Mouse (Mus musculus) spleen, embryonic (tissue): ENCODE measurements around the gene Rpp21.
"Not testable (repeated sequence)": the region's sequence is repeated elsewhere in the genome, so short reads cannot be mapped to it uniquely, and the experiment has no call there.

Experiments used
- CTCF ChIA-PET: fragments of 350-600 bp; sonication (Branson Sonifier 250); formaldehyde crosslinking; loops from one replicate; lab custom pipeline; 2022; lab: Charles Lee

The Rpp21 gene

DNA sequence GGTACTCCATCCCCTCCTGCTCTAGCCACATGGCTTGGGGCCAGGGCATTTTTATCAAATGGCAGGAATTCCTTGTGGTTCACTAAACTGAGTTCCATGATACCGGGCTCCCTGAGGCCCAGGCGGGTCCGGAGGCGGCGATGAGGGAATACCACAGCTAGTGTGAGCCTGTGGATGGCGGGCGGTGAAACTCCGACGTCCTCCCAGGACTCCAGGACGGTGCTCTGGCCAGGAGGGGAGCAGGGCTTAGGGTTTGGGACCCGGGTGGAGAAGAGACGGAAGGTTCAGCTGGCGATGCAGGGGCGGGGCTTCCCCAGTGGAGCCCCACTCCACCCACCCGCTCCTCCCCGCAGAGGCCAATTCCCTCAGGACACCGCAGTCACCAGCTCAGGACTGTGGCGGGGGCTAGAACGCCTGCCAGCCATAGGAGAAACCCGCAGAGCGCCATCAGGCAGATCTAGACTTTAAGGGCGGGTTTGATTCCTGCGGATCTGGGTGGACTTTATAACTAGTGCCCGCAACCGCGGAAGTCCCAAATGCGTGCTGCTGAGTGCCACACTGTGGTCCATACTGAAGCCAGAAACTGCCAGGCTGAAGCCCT lies 20.4 kb downstream of the Rpp21 start:
- CTCF ChIA-PET, result interaction anchor here (1.0 kb wide), 1 partner anchor 9 kb away, joined by 4 read pairs; no protein-coding TSS in a partner anchor

DNA sequence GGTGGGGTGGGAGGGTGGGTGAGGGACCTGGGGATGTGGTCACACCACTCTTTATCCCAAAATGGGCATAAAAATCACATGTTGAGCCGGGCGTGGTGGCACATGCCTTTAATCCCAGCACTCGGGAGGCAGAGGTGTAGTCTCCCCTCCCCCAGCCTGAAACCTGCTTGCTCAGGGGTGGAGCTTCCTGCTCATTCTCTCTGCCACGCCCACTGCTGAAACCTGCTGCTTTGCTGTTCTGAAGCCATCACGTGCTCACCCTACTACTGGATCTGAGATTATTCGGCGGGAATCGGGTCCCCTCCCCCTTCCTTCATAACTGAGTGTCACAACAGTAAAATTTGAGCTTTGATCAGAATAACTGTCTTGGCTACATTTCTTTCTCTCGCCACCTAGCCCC lies 22.6 kb downstream of the Rpp21 start:
- CTCF ChIA-PET, result not testable (repeated sequence)

DNA sequence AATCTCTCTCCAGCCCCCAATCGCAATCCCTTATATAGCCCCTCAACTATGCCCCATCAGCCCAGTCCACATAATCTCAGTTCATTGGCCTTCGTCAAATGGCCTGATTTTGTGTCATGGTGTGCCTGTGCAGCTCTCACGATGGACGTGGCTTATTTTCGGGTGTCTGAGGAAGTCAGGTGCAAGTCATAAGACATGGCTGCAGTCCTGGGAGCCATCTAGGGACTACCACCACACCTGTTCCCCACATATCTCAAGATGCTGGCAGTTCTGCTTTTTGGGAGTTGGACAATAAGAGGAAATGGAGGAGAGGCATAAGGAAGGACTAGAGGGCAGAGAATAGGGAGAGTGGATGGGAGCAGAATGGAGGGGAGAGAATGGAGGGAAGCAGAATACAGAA lies 24.3 kb downstream of the Rpp21 start:
- CTCF ChIA-PET, result interaction anchor here (0.5 kb wide), 1 partner anchor 9 kb away, joined by 5 read pairs; no protein-coding TSS in a partner anchor

DNA sequence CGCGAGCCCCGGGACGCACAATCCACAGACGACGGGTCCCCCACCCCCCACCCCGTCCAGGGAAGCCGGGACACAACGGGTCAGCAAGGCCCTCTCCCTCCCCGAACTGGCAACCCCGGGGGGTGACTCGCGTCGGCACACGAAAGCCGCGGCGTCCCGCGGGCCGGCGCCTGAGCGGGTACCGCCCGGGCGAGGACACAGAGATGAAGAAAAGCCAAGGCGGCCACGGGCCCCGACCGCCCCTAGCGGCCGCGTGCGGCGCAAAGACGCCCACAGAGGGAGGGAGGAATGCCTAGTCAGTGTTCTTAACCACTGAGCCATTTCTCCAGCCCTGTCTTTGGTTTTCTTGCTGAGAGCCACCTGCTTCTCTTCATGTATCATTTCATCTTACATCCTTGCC lies 26.6 kb downstream of the Rpp21 start:
- CTCF ChIA-PET, result no interaction called here

DNA sequence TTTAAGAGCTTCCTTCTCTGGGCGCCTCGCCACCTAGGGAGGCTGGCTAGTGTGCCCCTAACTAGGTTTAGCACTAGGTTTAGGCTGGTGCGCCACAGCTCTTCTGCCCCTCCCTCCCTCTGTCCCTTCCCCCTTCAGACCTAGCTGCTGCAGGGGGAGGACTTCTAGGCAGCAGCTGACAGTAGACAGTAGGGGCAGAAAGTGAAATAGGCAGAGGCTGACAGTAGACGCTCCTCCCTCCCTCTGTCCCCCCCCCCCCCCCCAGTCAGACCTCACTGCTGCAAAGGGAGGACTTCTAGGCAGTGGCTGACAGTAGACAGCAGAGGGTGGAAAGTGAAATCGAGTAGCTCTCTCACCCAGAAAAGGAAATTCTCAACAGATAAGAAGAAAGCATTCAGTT lies 28.8 kb downstream of the Rpp21 start:
- CTCF ChIA-PET, result interaction anchor here (1.2 kb wide), 1 partner anchor 8 kb away, joined by 4 read pairs; no protein-coding TSS in a partner anchor

DNA sequence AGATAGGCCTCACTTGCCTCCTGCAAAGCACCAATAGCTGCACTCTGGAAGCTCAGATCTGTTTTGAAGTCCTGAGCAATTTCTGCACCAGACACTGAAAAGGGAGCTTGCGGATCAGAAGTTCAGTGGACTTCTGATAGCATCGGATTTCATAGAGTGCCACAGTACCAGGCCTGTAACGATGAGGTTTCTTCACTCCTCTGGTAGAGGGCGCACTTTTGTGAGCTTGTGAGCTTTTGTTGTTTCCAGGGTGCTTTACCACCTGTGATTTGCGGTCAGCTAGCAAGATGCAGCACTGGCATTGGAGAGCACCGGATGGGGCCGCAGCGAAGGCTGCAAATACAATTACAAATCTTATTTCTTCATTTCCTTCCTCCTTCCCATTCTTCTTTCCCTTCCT lies 30.9 kb downstream of the Rpp21 start:
- CTCF ChIA-PET, result no interaction called here

DNA sequence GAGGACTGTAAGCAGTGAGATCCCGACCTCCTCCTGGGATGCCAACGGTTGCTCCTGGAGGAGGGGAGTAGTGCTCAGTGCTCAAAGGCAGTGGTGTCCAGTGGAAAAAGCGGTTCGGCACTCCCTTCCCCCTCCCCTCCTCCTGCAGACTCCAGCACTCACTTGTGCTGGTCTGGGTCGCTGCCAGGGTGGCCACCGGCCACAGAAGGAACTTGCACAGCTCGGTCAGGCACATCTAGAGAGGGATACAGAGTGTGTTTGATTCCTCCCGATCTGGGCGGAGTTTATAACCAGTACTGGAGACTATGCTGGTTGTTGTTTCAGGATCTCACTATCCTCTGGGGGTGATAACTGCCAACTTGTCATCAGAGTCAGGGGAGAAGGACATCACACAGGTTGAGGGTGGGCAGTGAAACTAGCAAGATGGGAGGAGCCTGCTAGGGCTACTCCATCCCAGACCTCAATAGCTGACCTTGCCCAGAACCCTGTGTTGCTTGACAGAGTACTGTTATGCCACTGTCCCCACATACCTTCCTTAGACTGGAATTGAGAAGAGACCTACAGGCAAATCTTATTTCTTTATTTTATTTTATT lies 32.5 kb downstream of the Rpp21 start:
- CTCF ChIA-PET, result no interaction called here

DNA sequence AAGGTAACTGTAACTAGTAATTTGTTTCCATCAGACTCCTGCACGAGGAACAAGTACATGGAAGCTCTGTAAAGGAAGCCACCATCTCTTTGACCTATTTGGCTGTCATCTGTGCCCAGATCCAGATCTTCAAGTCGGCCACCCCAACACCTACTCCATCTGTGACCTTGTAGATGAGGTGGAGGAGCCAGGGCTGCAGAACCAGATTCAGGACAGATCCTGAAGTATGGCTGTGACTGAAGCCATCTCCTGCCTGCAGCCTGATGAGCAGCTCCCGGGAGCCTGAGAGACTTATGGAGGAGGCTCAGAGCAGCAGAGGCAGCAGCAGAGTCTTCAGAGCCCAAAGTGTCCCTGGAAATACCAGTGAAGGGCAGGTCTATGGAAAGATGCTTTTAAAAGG lies 33.4 kb downstream of the Rpp21 start:
- CTCF ChIA-PET, result no interaction called here

DNA sequence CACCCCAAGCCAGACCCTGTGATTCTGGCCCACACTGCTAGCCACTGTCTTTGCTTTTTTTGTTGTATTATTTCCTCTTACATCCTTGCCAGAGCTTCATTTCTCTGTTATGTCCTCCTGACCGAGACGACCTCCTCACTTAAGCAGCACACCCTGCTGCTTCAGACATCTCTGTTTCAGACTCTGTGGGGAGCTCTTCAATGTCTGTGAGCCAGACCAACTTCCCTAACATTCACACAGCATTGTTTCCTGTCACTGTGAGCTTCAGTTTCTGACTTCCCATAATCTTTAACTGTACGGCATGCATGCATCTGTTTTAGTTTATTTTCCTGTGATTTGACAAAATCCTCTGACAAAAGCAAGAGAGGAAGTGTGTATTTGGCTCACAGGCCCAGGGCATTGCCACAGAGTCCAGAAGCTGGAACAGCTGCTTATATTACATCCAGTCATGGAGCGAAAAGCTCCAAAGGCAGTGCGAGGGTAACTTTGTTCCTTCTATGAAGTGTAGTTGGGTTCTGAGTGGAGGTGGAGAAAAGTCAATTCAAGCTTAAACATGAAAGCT lies 39.2 kb downstream of the Rpp21 start:
- CTCF ChIA-PET, result interaction anchor here (0.5 kb wide), 1 partner anchor 12 kb away, joined by 3 read pairs; no protein-coding TSS in a partner anchor

DNA sequence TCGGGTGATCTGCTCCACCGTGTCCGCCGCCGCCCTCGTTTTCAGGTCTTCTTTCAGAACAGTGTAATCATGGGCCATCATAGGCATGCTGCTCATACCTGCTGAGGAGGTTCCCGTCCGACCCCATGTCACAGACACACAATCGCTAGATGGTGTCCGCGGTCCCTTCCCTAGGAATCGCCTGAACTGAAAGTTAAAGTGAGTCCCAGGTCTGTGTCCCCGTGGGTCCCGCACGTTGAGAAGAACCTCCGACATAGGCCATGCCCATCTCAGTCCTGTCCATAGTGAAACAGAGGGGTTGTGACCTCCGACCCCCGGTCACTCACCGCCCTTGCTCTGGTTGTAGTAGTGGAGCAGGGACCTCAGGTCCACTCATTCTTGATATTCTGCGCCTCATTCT lies 42.3 kb downstream of the Rpp21 start:
- CTCF ChIA-PET, result interaction anchor here (0.6 kb wide), 1 partner anchor 303 kb away, joined by 3 read pairs; no protein-coding TSS in a partner anchor

DNA sequence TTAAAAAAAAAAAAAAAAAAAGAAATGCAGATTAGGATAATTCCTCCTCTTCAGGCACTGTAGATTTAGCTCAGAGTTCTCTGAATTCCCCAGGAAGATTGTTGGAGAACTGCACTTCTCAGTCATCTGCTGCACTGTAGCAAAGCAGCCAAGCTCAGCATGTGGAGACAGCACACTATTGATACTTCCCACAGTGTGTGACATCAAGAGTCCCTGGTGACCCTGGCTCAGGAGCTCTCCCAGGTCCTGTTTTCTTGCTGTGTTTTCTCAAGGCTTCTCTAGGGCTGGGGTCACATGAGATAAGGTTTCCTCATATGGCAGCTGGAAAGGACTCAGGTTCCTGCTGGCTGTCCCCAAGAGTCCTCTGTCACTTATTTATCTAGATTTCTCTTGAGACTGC lies 51.0 kb downstream of the Rpp21 start:
- CTCF ChIA-PET, result interaction anchor here (0.6 to 0.7 kb wide), 2 partner anchors 12 to 482 kb away, joined by 3 to 4 read pairs; no protein-coding TSS in a partner anchor

DNA sequence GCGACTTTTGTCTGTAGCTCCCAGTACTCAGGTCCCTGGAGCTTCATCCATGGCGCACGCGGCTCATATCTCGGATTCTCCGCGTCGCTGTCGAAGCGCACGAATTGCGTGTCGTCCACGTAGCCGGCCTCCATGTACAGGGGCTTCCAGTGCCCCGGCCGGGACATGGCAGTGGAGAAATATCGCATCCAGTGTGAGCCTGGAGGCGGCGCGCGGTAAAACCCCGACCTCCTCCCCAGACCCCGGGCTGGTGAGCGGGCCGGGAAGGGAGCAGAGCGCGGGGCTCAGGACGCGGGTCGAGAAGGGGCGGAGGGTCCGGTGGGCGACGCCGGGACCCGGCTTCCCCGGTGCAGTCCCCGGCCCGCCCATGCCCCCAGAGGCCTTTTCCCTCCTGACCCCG lies 52.0 kb downstream of the Rpp21 start:
- CTCF ChIA-PET, result no interaction called here
